Mouse (Mus musculus) liver, embryonic 14.5 days (tissue): ENCODE measurements around the gene Psmd3.

Source experiments
- CTCF ChIP-seq: IDR thresholded peaks from 2 replicates; pipeline ENCODE4 v1.5.1; 2016; ENCODE audit warnings: antibody characterized with exemption, low read depth, control low read depth
- EP300 ChIP-seq: IDR thresholded peaks from 2 replicates; pipeline ENCODE4 v1.6.1; 2016; ENCODE audit warnings: antibody characterized with exemption, low read depth

DNA sequence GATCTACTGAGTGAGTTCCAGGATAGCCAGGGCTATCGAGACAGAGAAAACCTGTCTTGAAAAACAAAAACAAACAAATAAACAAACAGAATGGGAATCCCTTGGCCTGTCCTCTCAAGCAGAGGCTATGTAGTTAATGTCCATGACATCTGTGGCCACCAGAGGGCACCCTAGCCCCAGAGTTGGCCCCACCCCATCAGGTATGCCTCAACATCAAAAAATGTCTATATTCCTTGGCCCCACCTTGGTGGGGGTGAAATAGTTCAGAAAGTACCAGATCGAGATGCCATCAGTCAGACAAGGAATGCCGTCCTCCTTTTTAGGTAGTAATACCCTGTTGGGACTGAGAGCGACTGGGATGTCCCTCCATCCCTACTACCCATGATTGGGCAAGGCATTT, 17.6 kb downstream of the Psmd3 start:
- TF ChIP-seq CTCF, result peak; percentile 95
- TF ChIP-seq EP300, result no peak
